Mouse (Mus musculus) lung, adult 2 months (tissue): ENCODE measurements around the gene Atp6v1g3.

Experiments
- CTCF ChIP-seq: fragments of 200-500 bp; IDR thresholded peaks from 2 replicates; pipeline ENCODE4 v1.5.1; 2011; ENCODE audit warnings: mild to moderate bottlenecking, low read length, control low read depth; ENCODE audit not compliant: insufficient read depth
- POLR2A ChIP-seq: fragments of 200-500 bp; IDR thresholded peaks from 2 replicates; pipeline ENCODE4 v1.6.1; 2011; ENCODE audit warnings: low read depth, mild to moderate bottlenecking, control low read depth, low read length, borderline replicate concordance; ENCODE audit errors: extremely low read depth

GRCm38 (mm10) chr1:138274930-138275329, 1.4 kb downstream of the Atp6v1g3 start:
- TF ChIP-seq CTCF = no peak
- no peak for TF ChIP-seq POLR2A
